Mouse (Mus musculus) cortical plate, adult 2 months (tissue): ENCODE measurements around the gene Inpp5a.

Experiments used
- CTCF ChIP-seq: fragments of 200-500 bp; IDR thresholded peaks from 2 replicates; pipeline ENCODE4 v1.5.1; 2011; ENCODE audit warnings: mild to moderate bottlenecking, control low read depth, low read length; ENCODE audit not compliant: insufficient read depth; ENCODE audit errors: extremely low read depth
- POLR2A ChIP-seq: fragments of 200-500 bp; IDR thresholded peaks from 2 replicates; pipeline ENCODE4 v1.6.1; 2011; ENCODE audit warnings: mild to moderate bottlenecking, low read length, control low read depth; ENCODE audit not compliant: insufficient read depth; ENCODE audit errors: extremely low read depth

DNA sequence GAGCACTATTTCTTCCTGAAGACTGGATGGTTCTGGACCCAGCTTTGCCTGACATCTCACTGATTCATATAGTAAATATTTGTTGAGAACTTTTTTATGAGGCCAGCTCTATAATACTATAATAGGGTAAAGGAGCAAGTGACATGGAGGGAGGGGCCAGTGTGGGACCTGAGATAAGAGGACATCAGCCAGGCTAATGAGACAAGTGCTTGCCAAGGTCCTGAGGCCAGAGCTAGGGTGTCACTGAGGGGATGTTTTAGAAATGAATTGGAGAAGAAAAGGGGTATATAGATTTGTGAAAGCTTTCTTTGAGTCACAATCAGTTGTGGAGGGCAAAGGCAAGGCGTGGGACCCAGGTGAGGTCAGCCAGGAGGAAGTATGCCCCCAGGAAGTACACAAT is 4.4 kb upstream of the Inpp5a start:
- no peak for TF ChIP-seq CTCF
- no peak for TF ChIP-seq POLR2A
